Mouse (Mus musculus) urinary bladder, postnatal 10 days (tissue): Measurements from ENCODE around the gene Tec.

Experiments
- DNase-seq: peaks from one replicate; pipeline ENCODE4 v3.0.0; 2022; ENCODE audit warnings: low spot score

Tec gene

DNA sequence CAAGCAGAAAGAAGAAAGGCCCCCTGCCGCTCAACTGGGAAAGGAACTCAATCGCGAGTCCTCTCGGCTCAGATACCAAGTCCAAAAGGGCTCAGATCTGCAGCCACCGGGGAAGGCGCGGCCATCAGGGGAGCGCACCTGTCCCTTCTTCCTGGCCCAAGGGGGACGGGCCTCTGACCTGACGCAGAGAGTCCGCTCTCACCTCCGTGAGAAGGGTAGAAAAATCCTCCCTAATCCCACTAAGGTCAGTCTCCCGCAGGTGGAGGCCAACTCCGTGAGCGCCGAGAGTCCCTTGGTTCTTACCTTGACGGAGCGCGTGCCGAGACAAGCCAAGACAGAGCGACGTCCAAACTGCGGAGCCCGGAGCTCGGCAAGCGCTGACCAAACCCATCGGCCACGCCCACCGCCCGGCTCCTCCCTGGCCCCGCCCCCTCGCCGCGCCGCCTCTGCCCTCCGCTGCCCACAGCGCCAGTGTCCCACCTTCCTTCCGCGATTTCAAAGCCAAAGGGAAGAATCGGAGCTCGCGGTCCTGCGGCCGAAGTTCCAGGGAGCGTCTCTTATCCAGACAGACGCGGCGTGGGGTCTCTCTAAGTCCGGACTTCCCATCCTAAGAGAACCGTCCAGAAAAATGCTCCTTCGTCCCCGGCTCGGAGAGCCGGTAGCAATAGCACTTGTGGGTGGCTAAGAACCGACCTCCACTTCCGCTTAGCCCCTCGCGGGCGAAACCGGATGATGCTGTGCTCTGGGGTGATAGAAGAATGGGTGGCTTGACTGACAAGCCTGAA lies at the start of gene Tec:
Tec (minus strand) TSS at position 393 of the 785 bp plus-strand sequence.
- peak; percentile 68 for DNase-seq

DNA sequence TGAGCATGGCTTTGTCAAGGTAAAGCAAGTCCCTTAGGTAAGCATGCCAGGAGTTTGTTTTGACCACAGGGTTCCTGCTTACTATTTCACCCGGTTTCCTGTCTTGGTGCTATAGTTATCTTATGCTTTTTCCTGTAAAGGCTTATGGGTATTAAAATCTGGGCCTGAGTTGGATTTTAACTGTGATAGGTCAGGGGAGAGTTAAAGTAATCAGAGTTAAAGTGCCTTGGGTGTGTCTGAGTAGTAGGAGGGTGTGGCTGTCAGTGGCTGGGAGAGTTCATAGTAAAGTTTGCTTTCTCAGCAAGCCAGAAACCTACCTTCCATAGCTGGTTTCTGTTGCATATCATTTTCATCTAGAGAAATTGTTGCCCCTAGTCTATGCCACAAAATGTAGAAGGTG lies 48.6 kb upstream of the Tec start:
- DNase-seq, result no peak

DNA sequence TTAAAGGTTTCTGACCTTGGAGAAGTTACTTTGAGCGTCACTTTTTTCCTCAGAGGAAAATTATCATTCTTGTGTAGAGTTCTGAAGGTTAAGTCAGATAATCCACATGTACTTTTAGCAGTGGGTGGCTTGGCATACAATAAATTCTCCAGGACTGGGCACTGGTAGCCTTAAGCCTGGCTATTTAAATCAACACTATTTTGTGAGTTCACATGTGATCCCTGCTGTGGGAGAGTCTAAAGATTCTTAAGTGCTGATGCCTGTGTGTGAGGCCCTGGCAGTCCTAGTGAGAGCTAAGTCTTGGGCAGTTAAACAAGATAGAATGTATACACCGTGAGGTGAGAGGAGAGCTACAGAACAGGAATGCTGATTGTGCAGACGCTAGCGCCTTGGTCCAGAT lies 47.8 kb upstream of the Tec start:
- no peak for DNase-seq

DNA sequence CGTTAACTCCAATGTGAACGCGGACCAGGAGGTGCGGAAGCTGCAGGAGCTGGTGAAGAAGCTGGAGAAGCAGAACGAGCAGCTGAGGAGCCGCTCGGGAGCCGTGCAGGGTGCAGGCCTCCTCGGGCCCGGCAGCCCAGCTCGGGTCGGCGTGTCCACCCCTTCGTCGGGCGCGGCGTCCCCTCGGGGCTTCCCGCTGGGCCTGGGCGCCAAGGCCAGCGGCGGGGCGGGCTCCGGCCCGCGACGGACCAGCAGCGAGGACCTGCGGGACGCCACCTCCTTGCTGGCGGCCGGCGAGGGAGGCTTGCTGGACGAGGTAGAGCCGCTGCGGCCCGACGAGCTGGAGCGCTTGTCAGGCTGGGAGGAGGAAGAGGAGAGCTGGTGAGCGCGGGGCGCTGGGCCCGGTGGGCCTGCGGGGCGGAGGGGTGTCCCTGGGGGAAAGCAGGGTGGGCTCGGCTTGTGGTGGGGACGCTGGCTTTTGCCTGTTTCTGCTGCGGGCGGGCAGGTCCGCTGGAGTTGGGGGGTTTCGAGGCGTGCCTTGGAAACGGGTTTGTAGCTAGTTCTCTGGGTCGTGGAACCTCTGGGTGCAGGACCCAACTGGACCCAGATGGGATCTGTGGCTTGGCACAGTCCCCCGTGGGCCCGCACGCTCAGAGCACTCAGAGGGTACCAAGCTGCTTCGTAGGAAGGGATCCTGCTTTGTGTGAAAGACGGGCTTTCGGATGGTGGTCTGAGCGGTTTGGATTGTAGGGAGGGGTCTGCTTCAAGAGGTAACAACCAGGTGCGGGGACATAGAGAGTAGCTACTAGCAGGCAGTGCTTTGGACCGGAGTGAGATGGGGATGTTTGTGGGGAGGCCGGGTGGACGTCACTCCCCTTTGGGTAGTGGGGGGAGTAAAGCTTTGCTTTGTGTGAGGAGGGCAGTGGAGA lies 46.6 kb upstream of the Tec start:
- peak; percentile 23 for DNase-seq

DNA sequence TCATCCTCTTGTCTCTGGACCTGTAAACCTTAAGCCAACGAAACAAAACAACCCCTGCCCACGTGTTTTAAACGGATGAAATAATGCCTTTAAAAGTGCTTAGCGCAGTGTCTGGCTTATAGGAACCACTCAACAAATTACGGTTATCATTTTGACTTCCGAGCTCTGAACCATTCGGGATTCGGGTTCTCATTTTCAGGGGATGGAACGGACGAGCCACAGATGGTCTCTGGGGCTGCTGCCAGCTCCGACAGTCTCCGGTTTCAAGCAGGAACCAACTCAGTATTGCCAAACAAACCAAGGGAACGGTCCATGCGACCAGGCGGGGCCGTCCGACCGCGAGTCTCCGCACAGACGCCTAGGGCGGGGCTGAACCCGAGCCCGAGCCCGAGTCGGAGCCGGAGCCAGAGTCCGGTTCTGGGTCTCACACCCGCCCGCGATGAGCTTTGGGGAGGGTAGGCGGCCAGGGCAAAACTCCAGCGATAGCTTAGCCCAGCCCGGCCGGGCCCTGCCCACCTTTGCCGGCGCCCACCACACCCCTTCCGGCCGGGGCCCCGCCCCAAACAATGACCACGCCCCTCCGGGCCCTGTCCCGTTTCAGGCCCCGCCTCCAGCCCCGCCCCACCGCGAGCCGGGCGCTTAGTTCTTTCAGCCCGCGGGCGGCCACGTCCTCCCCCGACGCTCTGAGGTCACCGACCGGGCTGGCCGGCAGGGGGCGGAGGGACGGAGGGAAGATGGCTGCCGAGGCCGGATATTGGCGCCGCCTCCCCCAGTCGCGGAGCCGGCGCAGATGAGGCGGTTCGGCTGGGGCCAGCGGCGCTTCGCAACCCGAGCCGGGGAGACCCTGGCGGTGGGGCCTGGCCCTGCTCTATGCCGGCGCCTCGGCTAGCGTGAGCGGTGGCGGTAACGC lies 45.6 kb upstream of the Tec start, which contains the start of gene Slain2:
Slain2 (plus strand) TSS at position 657 of the 910 bp plus-strand sequence.
- DNase-seq, result peak; percentile 98

DNA sequence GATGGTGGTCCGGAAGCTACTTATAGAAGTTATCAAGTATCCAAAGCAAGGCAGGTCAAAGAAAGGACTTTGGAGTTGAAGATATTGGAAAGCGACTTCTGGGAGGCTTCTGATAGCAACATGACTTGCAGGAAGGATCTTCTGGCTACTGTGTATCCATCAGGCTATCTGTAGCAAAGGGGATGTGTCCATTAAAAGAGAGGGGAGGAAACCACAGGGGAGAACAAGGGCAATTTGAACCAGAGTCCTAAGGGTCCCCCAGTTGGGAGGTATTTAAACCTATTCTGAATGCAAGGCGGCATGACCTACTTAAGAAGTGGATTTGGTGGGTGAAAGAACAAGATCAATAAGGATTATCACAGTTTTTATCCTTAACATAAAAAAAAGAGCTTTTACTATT lies 43.0 kb upstream of the Tec start:
- no peak for DNase-seq

DNA sequence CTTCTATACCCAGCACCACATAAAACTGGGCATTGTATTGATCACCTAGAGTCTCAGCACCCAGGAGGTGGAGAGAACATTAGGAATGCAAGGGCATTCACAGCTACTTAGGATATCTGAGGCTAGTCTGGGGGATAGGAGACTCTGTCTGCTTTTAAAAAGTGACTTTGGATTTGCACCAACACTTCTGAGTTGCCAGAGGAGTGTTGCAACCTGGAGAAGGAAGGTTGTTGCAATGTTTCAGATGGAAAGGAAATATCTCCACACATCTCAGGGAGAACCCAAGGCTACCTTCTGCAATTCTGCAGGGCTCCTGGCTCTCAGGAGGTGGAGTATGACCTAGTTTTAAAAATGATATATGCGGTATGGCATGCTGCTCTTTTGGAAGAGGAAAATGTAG lies 42.1 kb upstream of the Tec start:
- no peak for DNase-seq

DNA sequence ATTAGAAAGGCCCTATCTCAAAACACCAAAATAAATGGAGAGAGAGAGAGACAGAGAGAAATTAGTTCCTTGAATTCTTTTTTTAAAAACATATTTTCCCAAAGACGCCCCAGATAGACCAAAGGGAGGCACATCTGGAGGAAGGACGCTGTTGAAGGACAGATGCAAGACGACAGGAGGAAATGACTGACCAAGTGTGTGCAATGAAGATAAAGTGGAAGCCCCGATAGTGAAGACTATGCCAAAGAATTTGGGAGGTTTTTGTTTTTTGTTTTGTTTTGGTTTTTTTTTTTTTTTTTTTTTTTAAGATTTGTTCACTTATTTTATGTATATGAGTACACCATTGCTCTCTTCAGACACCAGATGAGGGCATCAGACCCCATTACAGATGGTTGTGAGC lies 41.1 kb upstream of the Tec start:
- no peak for DNase-seq

DNA sequence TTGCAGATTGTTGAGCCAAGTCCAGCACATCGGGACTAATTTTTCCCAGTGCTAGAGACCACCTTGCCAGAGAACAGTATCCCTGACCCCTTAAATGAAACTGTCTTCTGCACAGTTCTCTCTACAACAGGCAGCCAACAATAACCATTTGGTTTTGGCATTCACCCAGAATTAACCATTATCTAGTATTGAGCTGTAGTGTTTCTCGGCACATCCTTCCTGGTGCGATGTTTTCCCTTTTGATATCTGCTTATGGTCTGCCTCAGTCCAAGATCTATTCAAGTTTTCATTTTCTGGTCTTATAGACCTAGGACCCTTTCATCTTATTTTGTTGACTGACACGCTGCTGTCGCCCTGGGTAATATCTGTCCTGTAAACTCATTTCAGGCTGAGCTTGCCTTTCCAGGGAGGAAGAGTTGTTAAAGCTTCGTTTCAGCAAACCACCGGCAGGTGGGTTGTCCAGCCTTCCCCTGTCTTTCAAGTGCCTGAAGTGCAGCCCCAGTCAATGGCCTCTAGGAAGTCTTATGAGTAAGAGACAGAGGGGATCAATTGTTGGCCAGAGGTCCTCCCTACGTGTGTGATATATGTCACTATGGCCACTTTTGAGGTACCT lies 40.1 kb upstream of the Tec start:
- no peak for DNase-seq

DNA sequence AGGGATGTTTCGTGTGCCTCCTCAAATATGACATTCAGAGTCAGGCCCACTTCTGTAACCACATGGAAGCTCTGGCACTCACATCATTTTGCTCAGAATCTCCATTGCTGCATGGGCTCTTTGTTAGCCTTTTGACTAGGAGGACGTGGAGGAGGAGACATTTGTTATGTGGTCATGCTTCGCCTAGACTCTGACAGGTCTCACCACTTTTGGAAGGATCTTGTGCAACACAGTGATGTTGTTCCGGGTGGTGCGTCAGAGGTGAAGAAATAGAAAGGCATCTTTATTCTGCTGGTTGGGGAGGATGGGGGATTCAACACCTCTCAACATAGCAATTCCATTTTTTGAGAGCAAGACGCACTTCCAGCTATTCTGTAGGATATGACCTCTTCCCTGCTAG lies 39.1 kb upstream of the Tec start:
- no peak for DNase-seq

DNA sequence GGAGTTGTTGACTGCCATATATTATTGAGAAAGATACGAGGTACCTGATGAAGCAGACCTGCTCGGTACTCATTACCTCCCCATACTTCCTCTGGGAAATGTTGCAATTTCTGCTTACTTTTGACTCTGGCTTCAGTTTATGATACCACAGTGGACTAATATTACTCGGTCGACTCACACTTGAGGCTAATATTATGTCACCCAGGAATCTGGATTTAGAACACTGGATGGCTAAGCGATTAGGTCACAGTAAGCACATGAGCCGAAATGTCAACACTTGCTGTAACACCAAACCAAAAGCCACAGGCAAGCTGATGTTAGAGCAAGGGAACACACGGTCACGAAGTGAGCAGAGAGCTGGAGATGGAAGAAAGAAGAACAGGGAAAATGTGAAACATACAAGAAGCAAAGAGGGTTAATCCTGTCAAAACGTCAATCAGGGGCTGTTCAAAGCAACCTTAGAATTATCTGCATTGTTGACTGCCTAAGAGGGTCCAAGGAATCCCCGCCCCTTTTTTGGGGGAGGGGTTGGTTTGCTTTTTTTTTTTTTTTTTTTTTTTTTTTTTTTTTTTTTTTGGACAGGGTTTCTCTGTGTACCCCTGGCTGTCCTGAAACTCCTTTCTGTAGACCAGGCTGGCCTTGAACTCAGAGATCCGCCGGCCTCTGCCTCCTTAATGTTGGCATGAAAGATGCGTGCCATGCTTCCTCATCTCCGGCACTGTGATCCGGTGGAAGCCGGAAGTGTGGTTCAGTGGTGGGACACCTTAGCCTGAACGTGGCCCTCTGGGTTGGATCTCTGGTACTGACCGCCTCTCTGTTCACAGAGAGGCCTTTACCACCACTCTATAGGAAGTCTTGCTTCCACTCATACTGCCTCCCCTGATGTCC lies 36.9 kb upstream of the Tec start:
- no peak for DNase-seq

DNA sequence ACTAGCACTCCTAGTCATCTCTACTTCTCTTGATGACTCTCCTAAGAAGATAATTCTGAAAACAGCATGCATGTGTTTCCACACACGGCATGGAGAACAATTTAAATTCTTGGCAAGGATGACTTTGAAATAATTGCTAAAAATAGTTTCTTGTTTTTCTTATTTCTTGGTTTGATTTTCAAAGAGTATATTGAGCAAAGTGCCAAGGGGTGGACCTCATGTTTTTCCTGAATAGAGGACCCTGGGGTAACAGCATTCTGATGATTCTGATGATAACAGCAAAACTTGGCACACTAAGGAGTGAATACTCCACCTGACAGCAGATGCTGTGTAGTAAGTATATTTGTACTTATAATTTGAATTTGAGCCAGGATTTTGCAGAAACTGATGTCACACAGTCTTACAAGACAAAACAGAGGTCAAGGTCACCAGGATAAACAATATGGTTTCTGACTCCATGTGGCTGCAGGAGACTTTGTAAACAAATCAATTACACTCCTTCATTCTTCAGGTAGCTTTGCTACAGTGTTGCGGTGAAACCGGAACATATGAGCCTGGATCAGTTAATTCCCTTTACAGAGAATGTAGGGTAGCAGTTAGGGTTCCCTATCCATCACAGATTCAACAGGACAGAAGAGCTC lies 34.7 kb upstream of the Tec start:
- no peak for DNase-seq

DNA sequence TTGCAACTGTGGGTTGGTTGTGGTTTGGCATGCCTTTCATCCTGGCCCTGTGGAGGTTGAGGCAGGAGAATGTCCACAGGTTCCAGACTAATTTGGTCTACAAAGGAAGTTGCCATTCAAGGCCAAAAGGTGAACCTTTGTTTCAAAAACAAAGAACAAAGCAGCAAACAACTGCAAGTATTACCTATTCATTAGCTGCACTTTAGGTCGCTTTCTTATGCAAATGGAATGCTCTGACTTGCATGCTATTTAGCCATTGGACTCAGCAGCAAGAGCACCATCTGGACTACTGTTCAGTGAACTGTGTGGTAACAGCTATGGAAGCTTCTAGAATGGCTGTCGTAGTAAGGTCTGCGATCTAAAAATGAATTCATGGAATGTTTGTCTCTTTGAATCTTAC lies 34.0 kb upstream of the Tec start:
- no peak for DNase-seq

DNA sequence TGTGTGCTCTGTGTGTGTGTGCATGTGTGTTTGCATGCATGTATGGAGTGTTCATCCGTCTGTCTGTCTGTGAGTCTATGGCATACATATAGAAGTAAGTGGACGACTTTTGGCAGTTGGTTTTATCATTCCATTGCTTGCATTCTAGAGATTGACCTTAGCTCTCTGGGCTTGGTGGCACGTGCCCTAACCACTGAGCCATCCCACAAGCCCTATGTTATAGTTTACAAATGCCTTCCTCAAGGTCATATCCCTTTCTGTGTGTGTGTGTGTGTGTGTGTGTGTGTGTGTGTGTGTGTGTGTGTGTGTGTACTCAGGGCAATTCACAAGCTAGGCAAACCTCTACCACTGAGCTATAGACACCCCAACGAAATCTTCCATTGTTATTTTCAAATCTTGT lies 33.6 kb upstream of the Tec start:
- DNase-seq, result no peak

DNA sequence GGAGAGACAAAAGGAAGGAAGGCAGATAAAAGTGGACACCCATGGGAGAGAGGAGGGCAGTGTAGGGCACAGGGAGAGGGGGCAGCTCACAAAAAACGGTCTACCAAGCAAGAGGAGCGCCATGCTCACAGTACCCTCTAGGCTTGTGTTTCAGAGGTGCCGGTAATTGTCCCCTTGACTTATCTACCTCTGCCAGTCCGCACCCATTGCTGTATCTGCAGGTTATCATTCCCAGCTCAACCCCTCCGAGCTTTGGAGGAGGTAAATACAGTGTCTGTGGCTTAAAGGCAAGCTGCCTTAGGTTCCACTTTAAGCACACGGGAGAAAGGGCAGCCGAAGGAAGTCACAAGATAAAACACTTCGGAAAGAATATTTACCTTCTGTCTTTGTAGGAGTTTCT lies 31.0 kb upstream of the Tec start:
- no peak for DNase-seq

DNA sequence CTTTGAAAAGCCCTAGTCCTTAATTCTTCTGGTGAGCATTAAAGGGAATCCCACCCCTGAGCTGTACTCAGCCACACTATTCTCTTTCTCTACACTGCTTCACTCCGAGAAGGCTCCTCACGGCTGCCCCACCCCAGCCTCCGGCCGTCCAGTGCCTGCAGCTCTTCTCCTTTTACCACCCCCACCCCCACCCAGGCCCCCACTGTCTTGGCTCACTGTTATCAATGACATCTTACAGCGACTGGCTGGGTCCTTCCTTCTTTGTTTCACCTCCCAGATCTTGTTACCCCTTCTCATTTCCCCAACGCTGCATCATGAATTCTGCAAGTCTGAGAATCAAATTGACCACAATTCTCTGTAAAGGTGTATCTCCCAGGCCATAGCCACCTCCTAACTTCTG lies 29.7 kb upstream of the Tec start:
- no peak for DNase-seq

DNA sequence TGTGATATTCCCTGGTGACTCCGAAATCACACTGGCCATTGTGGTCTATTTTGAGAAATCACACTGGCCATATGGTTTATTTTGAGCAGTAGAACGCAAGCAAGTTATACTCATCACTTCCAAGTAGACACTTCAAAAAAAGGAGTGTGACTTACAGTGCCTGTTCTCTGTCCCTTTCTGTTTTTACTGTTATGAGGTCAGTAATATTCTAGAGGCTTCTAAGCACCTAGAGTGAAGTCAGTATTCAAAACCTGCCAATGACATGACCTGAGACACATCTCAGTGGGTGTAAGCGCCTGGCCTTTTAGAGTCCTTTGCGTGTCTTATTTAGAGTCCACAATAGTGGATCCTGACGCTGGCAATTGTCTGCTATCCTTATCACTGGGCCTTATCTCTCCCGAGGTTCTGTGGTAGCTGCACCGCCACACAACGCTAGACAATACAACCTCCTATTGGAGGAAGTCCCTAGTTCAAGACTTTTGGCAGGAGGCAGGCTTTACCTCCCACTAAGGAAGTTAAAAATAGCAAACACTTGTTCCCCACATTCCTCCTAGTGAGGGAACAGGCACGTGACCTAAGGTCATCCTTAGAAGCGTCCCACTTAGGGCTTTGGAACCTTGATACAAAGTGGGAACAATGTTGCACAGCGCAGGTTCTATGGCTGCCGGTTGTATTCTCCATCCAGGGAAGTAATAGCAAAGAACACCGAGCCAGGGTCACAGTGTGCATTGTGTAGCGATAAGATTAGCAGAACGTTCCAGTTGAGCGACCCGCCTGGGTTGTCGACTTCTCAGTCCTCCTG lies 28.4 kb upstream of the Tec start:
- no peak for DNase-seq

DNA sequence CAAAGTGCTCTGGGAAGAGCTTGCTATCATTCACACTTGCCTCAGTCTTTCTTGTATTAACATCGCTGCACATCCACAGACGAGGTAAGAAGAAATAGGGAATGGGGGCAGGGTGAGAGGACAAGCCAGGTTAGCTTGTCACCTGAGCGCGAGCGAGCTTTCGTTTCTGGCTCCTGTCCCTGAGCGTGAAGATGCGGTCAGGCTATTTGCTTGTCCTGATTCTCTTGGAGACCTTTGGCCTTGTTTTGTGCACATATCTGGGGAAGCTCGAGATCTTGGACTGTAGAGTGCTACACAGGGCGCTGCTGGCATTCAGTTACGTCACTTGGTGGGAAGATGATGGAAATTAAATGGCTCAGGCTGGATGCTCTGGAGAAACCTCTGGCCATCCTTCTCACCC lies 27.0 kb upstream of the Tec start:
- no peak for DNase-seq

DNA sequence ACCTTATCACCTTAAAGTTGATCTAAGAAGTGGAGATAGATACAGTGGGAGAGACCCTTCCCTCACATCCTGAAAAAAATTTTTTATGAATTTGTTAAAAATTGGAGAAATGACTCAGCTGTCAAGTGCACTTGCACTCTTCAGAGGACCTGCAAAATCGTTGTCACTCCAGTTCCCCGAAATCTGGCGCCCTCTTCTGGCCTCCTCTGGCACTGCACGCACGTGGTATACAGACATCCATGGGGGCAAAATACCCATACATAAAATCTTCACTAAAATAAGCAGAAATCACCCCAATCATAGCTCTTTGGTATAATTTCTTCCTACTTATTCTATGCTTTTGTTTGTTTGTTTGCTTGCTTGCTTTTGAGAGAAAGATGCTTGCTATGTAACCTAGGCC lies 25.7 kb upstream of the Tec start:
- DNase-seq, result no peak
